ENCODE assay signal across 31 mouse cellular contexts in the genomic region with DNA sequence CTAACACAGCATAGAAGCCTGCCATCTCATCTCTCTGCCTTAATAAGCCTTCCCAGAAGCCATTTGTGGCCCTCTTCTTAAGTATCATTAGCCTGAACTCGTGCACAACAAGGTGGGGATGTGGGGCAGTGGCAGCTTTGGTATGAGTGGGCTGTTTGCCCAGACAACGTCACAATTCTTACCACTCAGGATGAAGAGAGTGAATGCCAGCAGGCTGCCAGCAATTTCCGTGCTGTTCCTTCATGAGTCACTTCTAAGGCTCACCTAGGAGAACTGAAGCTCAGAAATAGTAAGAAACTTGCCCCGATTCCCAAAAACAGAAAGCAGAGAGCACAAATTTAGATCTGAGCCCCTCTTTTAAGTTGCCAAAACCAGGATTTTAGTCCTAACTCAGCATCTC. TPM values are rescaled to one million over a fixed set of nuclear protein-coding genes. Genes with fewer than 3 reads are reported as not detected.
DNase-seq lines count a peak whose midpoint lies in the region; ATAC-seq and TF ChIP-seq lines count a peak whose summit lies in the region.
"Had no signal": no experiment of that assay in that cellular context is flagged by ENCODE, and none has a peak within 500 bp of the region (broad histone marks: within the 10 kb centered on the region; RNA-seq: fewer than 3 reads in every experiment).

No protein-coding gene starts in this region.

- no peak overlapping the region for H3K4me3 ChIP-seq in heart, embryonic 13.5 days
- H3K4me3 ChIP-seq in lung, postnatal 0 days (ENCODE audit: low read depth, low read length), result no peak overlapping the region
- H3K4me3 ChIP-seq in hindbrain, embryonic 14.5 days (replicated peaks; ENCODE audit: low read length), result no peak overlapping the region
- H3K4me3 ChIP-seq: embryonic facial prominence, embryonic 12.5 days; heart, embryonic 12.5 days; hindbrain, embryonic 13.5 days; liver, embryonic 15.5 days; midbrain, embryonic 13.5 days; neural tube, embryonic 15.5 days had no signal

- peak overlapping the region; percentile 8; the same call in 1 of the 2 replicates for H3K4me2 ChIP-seq in heart, embryonic 13.5 days
- no peak overlapping the region for H3K4me2 ChIP-seq in lung, postnatal 0 days (replicated peaks; ENCODE audit: low read depth, low read length)
- no peak overlapping the region for H3K4me2 ChIP-seq in hindbrain, embryonic 14.5 days (replicated peaks)
- H3K4me2 ChIP-seq: embryonic facial prominence, embryonic 12.5 days; hindbrain, embryonic 13.5 days; liver, embryonic 15.5 days; midbrain, embryonic 13.5 days; neural tube, embryonic 15.5 days had no signal

- no peak for TF ChIP-seq CTCF in lung, postnatal 0 days (IDR thresholded peaks at IDR 0.05)

- no peak; the same call in 1 of the 2 replicates for TF ChIP-seq EP300 in lung, postnatal 0 days (IDR thresholded peaks at IDR 0.05)

- WGBS in heart, embryonic 13.5 days, result 38% methylated on average over 4 of the region's 4 CpGs
- WGBS in lung, postnatal 0 days, result 44% methylated on average over 4 of the region's 4 CpGs
- WGBS in hindbrain, embryonic 14.5 days, result 60% methylated on average over 4 of the region's 4 CpGs

- no peak for ATAC-seq in heart, embryonic 13.5 days (ENCODE audit: extremely low read depth, insufficient number of reproducible peaks, low FRiP score, low TSS enrichment)
- peak; percentile 94 for ATAC-seq in lung, postnatal 0 days
- no peak for ATAC-seq in hindbrain, embryonic 14.5 days (ENCODE audit: low FRiP score)
- ATAC-seq: forebrain, postnatal 0 days; intestine, postnatal 0 days; midbrain, embryonic 13.5 days had no signal

- no peaks in the 10 kb centered on the region for H3K36me3 ChIP-seq in heart, embryonic 13.5 days
- H3K36me3 ChIP-seq in lung, postnatal 0 days (ENCODE audit: insufficient read depth, low read length), result no peaks in the 10 kb centered on the region
- H3K36me3 ChIP-seq in hindbrain, embryonic 14.5 days (replicated peaks; ENCODE audit: control insufficient read depth, insufficient read depth), result no peaks in the 10 kb centered on the region
- H3K36me3 ChIP-seq: embryonic facial prominence, embryonic 12.5 days; G1E; heart, embryonic 12.5 days; hindbrain, embryonic 13.5 days; liver, embryonic 15.5 days; midbrain, embryonic 13.5 days; neural tube, embryonic 15.5 days had no signal

- H3K9me3 ChIP-seq in heart, embryonic 13.5 days, result no peaks in the 10 kb centered on the region
- no peaks in the 10 kb centered on the region for H3K9me3 ChIP-seq in lung, postnatal 0 days (ENCODE audit: low read length)
- H3K9me3 ChIP-seq in hindbrain, embryonic 14.5 days (ENCODE audit: control insufficient read depth, low read length), result no peaks in the 10 kb centered on the region
- H3K9me3 ChIP-seq: embryonic facial prominence, embryonic 12.5 days; G1E; hindbrain, embryonic 13.5 days; liver, embryonic 15.5 days; midbrain, embryonic 13.5 days; neural tube, embryonic 15.5 days had no signal

- no peak for DNase-seq in heart, adult 18-20 months
- peak; percentile 67 for DNase-seq in lung, postnatal 0 days (ENCODE audit: low spot score)
- DNase-seq in lung, postnatal 14 days, result no peak
- DNase-seq in brain, adult 2 months (ENCODE audit: low read depth, low spot score), result peak; percentile 53
- DNase-seq in lung, postnatal 4 days, result peak; percentile 10 to 44
- no peak for DNase-seq in adrenal gland, adult 2 months
- DNase-seq in hindbrain, embryonic 14.5 days (ENCODE audit: low spot score), result no peak
- DNase-seq: adrenal gland, postnatal 25 days; cerebellum, adult 9-10 months; embryo, embryonic 11 days; forebrain, postnatal 0 days; gastrocnemius, postnatal 14 days; heart, postnatal 4 days; kidney, adult 9 months; kidney, postnatal 14 days; layer of hippocampus, adult 9-11 months; liver; retina, postnatal 1 day; thymus, postnatal 4 days had no signal

- no peaks in the 10 kb centered on the region for H3K27me3 ChIP-seq in heart, embryonic 13.5 days (replicated peaks)
- H3K27me3 ChIP-seq in lung, postnatal 0 days (replicated peaks; ENCODE audit: insufficient read depth, low read length), result no peaks in the 10 kb centered on the region
- no peaks in the 10 kb centered on the region for H3K27me3 ChIP-seq in hindbrain, embryonic 14.5 days (ENCODE audit: control insufficient read depth, insufficient read depth, low read length)
- H3K27me3 ChIP-seq: embryonic facial prominence, embryonic 12.5 days; heart, embryonic 12.5 days; hindbrain, embryonic 13.5 days; liver, embryonic 15.5 days; midbrain, embryonic 13.5 days; neural tube, embryonic 15.5 days had no signal

- H3K27ac ChIP-seq in heart, embryonic 13.5 days (replicated peaks), result no peak overlapping the region
- H3K27ac ChIP-seq in lung, postnatal 0 days (ENCODE audit: low read length), result no peak overlapping the region
- H3K27ac ChIP-seq in hindbrain, embryonic 14.5 days, result no peak overlapping the region
- H3K27ac ChIP-seq: embryonic facial prominence, embryonic 12.5 days; hindbrain, embryonic 13.5 days; liver, embryonic 15.5 days; macrophage; midbrain, embryonic 13.5 days; neural tube, embryonic 15.5 days had no signal

- H3K4me1 ChIP-seq in heart, embryonic 13.5 days, result peaks cover 18% of the 10 kb centered on the region
- H3K4me1 ChIP-seq in lung, postnatal 0 days (ENCODE audit: insufficient read depth, low read depth, low read length), result no peaks in the 10 kb centered on the region
- H3K4me1 ChIP-seq in hindbrain, embryonic 14.5 days (replicated peaks; ENCODE audit: control insufficient read depth, insufficient read depth, low read length), result no peaks in the 10 kb centered on the region
- H3K4me1 ChIP-seq: embryonic facial prominence, embryonic 12.5 days; hindbrain, embryonic 13.5 days; liver, embryonic 15.5 days; midbrain, embryonic 13.5 days; neural tube, embryonic 15.5 days had no signal

- no peak overlapping the region for H3K9ac ChIP-seq in heart, embryonic 13.5 days
- H3K9ac ChIP-seq in lung, postnatal 0 days (replicated peaks; ENCODE audit: low read depth), result no peak overlapping the region
- no peak overlapping the region for H3K9ac ChIP-seq in hindbrain, embryonic 14.5 days
- H3K9ac ChIP-seq: embryonic facial prominence, embryonic 12.5 days; forebrain, postnatal 0 days; heart, embryonic 12.5 days; hindbrain, embryonic 13.5 days; liver, embryonic 15.5 days; midbrain, embryonic 13.5 days; neural tube, embryonic 15.5 days had no signal

RNA-seq across cellular contexts. Expression of gene Colgalt2, which starts 39.8 kb away (rescaled TPM):
- polyA plus RNA-seq in heart, embryonic 13.5 days (2015; fragmentation: Nextera tagmentation; extraction: Ambion mirVana), result 3.0 and 3.2 TPM in 2 replicates
- 1 to 10 TPM; 3.0 to 3.2 TPM for total RNA-seq in heart, adult 18-20 months (2021)
- 3.3 and 3.6 TPM in 2 replicates for polyA plus RNA-seq in lung, postnatal 0 days (2015; fragmentation: Nextera tagmentation; extraction: Ambion mirVana)
- total RNA-seq in adrenal gland, adult 2 months (2021), result 1 to 10 TPM; 3.0 to 3.8 TPM
- polyA plus RNA-seq in adrenal gland, adult 2 months (2012; rRNA removed), result 3.9 and 5.2 TPM in 2 replicates
- 3.4 and 3.9 TPM in 2 replicates for polyA plus RNA-seq in hindbrain, embryonic 14.5 days (2014; fragmentation: Nextera tagmentation; extraction: Ambion mirVana)
- total RNA-seq: granulocyte monocyte progenitor cell, adult 5-6 weeks; megakaryocyte-erythroid progenitor cell, adult 5-6 weeks had no signal
- polyA plus RNA-seq: G1E, macrophage had no signal

RNA-seq across cellular contexts. Expression of gene Tsen15, which starts 52.9 kb away (rescaled TPM):
- 59.0 and 66.5 TPM in 2 replicates for polyA plus RNA-seq in heart, embryonic 13.5 days (2015; fragmentation: Nextera tagmentation; extraction: Ambion mirVana)
- total RNA-seq in heart, adult 18-20 months (2021), result 10 to 100 TPM; 21.0 to 21.5 TPM
- 35.9 and 36.6 TPM in 2 replicates for polyA plus RNA-seq in lung, postnatal 0 days (2015; fragmentation: Nextera tagmentation; extraction: Ambion mirVana)
- 10 to 100 TPM; 21.4 to 27.6 TPM for total RNA-seq in adrenal gland, adult 2 months (2021)
- 10.6 and 11.6 TPM in 2 replicates for polyA plus RNA-seq in adrenal gland, adult 2 months (2012; rRNA removed)
- polyA plus RNA-seq in hindbrain, embryonic 14.5 days (2014; fragmentation: Nextera tagmentation; extraction: Ambion mirVana), result 37.9 and 39.2 TPM in 2 replicates

Comparison
In these comparisons a context has a peak if more than half of its experiments do, and no peak if none do; other contexts are left out.
1. DNase-seq: peak in lung, postnatal 0 days (single experiment), brain, adult 2 months (single experiment) and lung, postnatal 4 days (2 of 2); none in heart, adult 18-20 months (0 of 2), lung, postnatal 14 days (single experiment), adrenal gland, adult 2 months (single experiment) and hindbrain, embryonic 14.5 days (single experiment).